ENCODE assay signal across 16 mouse cellular contexts in the genomic region with DNA sequence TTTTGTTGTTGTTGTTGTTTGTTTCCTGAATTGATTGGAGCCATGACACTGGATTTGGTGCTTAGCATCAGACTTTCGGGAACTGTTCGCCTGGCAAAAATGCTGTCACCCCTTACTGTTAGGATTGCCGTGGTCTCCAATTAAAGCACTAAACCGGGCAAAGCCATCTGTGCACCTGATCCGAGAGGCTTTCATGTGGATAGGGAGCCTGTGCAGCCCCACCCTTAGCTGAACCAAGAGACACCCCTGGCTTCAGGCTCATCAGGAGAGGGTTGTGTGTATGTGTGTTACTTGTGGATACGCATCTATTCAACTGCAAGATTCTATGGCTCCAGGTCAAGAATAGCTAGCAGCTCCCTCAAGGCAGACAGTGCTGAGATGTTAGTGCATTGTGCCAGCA. TPM values are rescaled to one million over a fixed set of nuclear protein-coding genes. Genes with fewer than 3 reads are reported as not detected.
DNase-seq lines count a peak whose midpoint lies in the region; ATAC-seq lines count a peak whose summit lies in the region.
"Had no signal": no experiment of that assay in that cellular context is flagged by ENCODE, and none has a peak within 500 bp of the region (broad histone marks: within the 10 kb centered on the region; RNA-seq: fewer than 3 reads in every experiment).

No protein-coding gene starts in this region.

- peak; percentile 48 to 58 for DNase-seq in cerebellum, postnatal 14 days
- no peak for DNase-seq in cerebellum, adult 8-10 months
- no peak for DNase-seq in neural tube, embryonic 10.5 days (ENCODE audit: extremely low spot score, low spot score)
- DNase-seq: adrenal gland, adult 2 months; adrenal gland, postnatal 10 days; adrenal gland, postnatal 25 days; cerebellum, adult 11 months; cerebellum, adult 9-11 months; cerebellum, postnatal 36 days; embryo, embryonic 11 days; forebrain, postnatal 0 days had no signal

- no peak for ATAC-seq in neural tube, embryonic 13.5 days (ENCODE audit: low read depth)
- ATAC-seq in kidney, embryonic 14.5 days (ENCODE audit: low FRiP score, low TSS enrichment): no peak
- ATAC-seq: forebrain, embryonic 13.5 days; forebrain, embryonic 15.5 days; forebrain, postnatal 0 days had no signal

- H3K27ac ChIP-seq in neural tube, embryonic 13.5 days (replicated peaks): peak overlapping the region; percentile 46; the same call in 1 of the 2 replicates
- no peak overlapping the region for H3K27ac ChIP-seq in kidney, embryonic 14.5 days (ENCODE audit: low read depth, low read length)
- H3K27ac ChIP-seq: embryonic facial prominence, embryonic 12.5 days; forebrain, embryonic 13.5 days; forebrain, embryonic 15.5 days had no signal

- H3K4me1 ChIP-seq in neural tube, embryonic 13.5 days (replicated peaks): peaks cover 38% of the 10 kb centered on the region
- peaks cover 10% of the 10 kb centered on the region; the same call in 1 of the 2 replicates for H3K4me1 ChIP-seq in kidney, embryonic 14.5 days (ENCODE audit: control insufficient read depth, insufficient read depth, low read length)

- no peak overlapping the region for H3K4me3 ChIP-seq in neural tube, embryonic 13.5 days
- no peak overlapping the region for H3K4me3 ChIP-seq in kidney, embryonic 14.5 days (ENCODE audit: low read length)
- H3K4me3 ChIP-seq: embryonic facial prominence, embryonic 12.5 days; forebrain, embryonic 13.5 days; forebrain, embryonic 15.5 days had no signal

- H3K27me3 ChIP-seq in neural tube, embryonic 13.5 days: no peaks in the 10 kb centered on the region
- H3K27me3 ChIP-seq in kidney, embryonic 14.5 days (ENCODE audit: control insufficient read depth, insufficient read depth, low read length): no peaks in the 10 kb centered on the region
- H3K27me3 ChIP-seq: embryonic facial prominence, embryonic 12.5 days; forebrain, embryonic 13.5 days; forebrain, embryonic 15.5 days had no signal

- no peaks in the 10 kb centered on the region for H3K9me3 ChIP-seq in neural tube, embryonic 13.5 days
- H3K9me3 ChIP-seq in kidney, embryonic 14.5 days (ENCODE audit: control insufficient read depth, low read length): no peaks in the 10 kb centered on the region
- H3K9me3 ChIP-seq: embryonic facial prominence, embryonic 12.5 days; forebrain, embryonic 13.5 days; forebrain, embryonic 15.5 days had no signal

- H3K36me3 ChIP-seq in neural tube, embryonic 13.5 days: no peaks in the 10 kb centered on the region
- H3K36me3 ChIP-seq in kidney, embryonic 14.5 days (ENCODE audit: control insufficient read depth, insufficient read depth, low read length): no peaks in the 10 kb centered on the region
- H3K36me3 ChIP-seq: embryonic facial prominence, embryonic 12.5 days; forebrain, embryonic 15.5 days had no signal

- H3K4me2 ChIP-seq in neural tube, embryonic 13.5 days: no peak overlapping the region
- no peak overlapping the region for H3K4me2 ChIP-seq in kidney, embryonic 14.5 days (replicated peaks; ENCODE audit: low read depth, low read length)
- H3K4me2 ChIP-seq: embryonic facial prominence, embryonic 12.5 days; forebrain, embryonic 13.5 days; forebrain, embryonic 15.5 days had no signal

- no peak overlapping the region for H3K9ac ChIP-seq in neural tube, embryonic 13.5 days
- no peak overlapping the region for H3K9ac ChIP-seq in kidney, embryonic 14.5 days (ENCODE audit: low read depth, low read length)
- H3K9ac ChIP-seq: embryonic facial prominence, embryonic 12.5 days; forebrain, embryonic 13.5 days; forebrain, embryonic 15.5 days; forebrain, postnatal 0 days had no signal

- 69% methylated on average over 6 of the region's 6 CpGs for WGBS in neural tube, embryonic 13.5 days
- 93% methylated on average over 6 of the region's 6 CpGs for WGBS in kidney, embryonic 14.5 days

RNA-seq across cellular contexts. Expression of a gene that starts 36.3 kb away (rescaled TPM):
- polyA plus RNA-seq in neural tube, embryonic 13.5 days (2015; fragmentation: Nextera tagmentation; extraction: Ambion mirVana): 4.8 and 5.0 TPM in 2 replicates
- 16.6 and 19.6 TPM in 2 replicates for polyA plus RNA-seq in kidney, embryonic 14.5 days (2014; fragmentation: Nextera tagmentation; extraction: Ambion mirVana)

Comparison
In these comparisons a context has a peak if more than half of its experiments do, and no peak if none do; other contexts are left out.
1. DNase-seq: peak in cerebellum, postnatal 14 days (2 of 2); none in cerebellum, adult 8-10 months (single experiment) and neural tube, embryonic 10.5 days (single experiment).